Mouse (Mus musculus): ENCODE results near the gene Pidd1. TPM values are rescaled to one million over a fixed set of nuclear protein-coding genes. Genes with fewer than 3 reads are reported as not detected.

The Pidd1 gene
- polyA plus RNA-seq, 1 experiment from 2014 or later = 11.5 TPM

DNA sequence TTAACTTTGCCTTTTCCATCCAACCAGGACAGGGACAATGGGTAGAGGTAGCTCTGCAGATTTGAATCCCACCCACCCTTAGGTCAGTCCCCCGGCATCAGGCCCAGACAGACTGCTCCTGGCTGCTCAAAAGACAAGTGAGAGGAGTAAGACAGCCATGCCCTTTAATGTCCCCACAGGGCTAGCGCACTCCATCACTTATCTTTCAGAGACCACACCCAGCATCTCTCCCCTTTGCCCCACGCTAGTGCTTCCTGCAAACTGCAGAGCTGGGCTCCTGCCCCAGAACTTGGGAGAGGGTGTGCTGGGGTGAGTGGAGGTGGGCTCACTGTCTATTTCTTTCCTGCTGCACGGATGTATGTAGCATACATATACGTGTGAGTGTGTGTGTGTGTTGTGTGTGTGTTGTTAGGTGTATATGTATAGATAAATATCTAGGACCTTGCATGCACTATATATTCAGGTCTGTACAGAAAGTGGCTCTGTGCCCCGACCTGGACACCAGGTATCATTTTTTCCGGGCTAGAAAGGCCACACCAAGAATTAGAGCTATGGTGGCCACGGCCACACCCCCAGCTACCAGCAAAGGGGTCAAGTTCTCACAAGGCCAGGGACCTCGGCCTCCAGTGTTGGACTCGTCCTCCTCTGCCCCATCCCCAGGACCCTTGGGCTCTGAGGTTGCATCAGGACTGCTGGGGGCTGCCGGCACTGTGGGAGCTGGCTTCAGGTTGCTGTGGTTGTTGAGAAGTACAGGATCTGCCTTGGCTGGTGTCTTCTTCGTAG lies 16.7 kb downstream of the Pidd1 start:
- Histone ChIP-seq H3K27ac (ENCODE audit: low read depth) (no peak overlapping the region), H3K9ac (ENCODE audit: low read length) (no peak overlapping the region), H3K27me3 (replicated peaks; ENCODE audit: control insufficient read depth, insufficient read depth, low read length) (no peaks in the 10 kb centered on the region), H3K4me2 (ENCODE audit: low read length) (no peak overlapping the region), H3K36me3 (ENCODE audit: control insufficient read depth, insufficient read depth, low read length) (peaks cover 19% of the 10 kb centered on the region), H3K9me3 (ENCODE audit: control insufficient read depth, low read length) (no peaks in the 10 kb centered on the region), H3K4me3 (ENCODE audit: low read depth, low read length) (no peak overlapping the region), H3K4me1 (replicated peaks; ENCODE audit: control insufficient read depth, insufficient read depth, low read length) (peaks cover 3% of the 10 kb centered on the region; the same call in 1 of the 2 replicates)
- WGBS = 79% methylated on average over 12 of the region's 12 CpGs
- ATAC-seq (replicated peaks; ENCODE audit: low FRiP score, low TSS enrichment, low read depth) (no peak), DNase-seq (ENCODE audit: low spot score) (no peak)

GRCm38 (mm10) chr7:141423811-141424210 lies 20.0 kb downstream of the Pidd1 start:
- H3K36me3 ChIP-seq (ENCODE audit: control insufficient read depth, insufficient read depth, low read length) = no peaks in the 10 kb centered on the region
- no peak overlapping the region for H3K4me2 ChIP-seq (ENCODE audit: low read length)
- ATAC-seq (replicated peaks; ENCODE audit: low FRiP score, low TSS enrichment, low read depth) (no peak), DNase-seq (ENCODE audit: low spot score) (no peak)
- no peaks in the 10 kb centered on the region for H3K4me1 ChIP-seq (replicated peaks; ENCODE audit: control insufficient read depth, insufficient read depth, low read length)
- H3K4me3 ChIP-seq (ENCODE audit: low read depth, low read length) = no peak overlapping the region
- no peak overlapping the region for H3K9ac ChIP-seq (ENCODE audit: low read length)
- H3K27ac ChIP-seq (ENCODE audit: low read depth) = no peak overlapping the region
- H3K27me3 ChIP-seq (replicated peaks; ENCODE audit: control insufficient read depth, insufficient read depth, low read length) = no peaks in the 10 kb centered on the region
- H3K9me3 ChIP-seq (ENCODE audit: control insufficient read depth, low read length) = no peaks in the 10 kb centered on the region
- WGBS = 72% methylated on average over 4 of the region's 4 CpGs

DNA sequence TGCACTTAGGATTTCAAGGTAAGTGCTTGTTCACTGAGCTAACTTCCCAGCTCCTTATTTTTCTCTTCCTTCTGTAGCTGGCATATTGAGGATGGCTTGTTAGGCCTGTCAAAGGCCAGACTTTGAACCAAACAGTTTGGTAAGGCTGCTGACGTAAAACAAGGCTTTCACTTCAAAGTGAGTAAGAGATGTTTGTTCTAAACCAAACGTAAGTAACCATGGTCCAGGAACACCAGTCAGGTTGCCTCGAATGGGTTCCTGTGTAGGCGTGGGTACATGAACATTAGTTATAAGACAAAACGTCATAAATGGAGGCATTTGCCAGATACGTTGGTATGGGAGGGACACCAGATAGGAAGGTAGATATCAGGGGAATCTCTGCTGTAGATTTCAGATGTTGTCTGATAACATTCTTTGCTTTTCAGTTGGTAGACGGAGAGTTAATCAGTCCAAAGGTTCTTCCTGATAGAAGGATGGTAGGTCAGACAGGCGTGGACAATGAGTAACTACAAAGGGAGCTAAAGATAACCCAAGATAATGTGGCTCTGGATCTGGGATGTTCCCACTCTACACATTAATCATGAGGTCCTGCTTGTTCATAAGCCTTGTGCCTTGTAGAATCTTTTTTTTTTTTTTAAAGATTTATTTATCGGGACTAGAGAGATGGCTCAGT lies 23.7 kb downstream of the Pidd1 start:
- H3K36me3 ChIP-seq (ENCODE audit: control insufficient read depth, insufficient read depth, low read length) = no peaks in the 10 kb centered on the region
- 68% methylated on average over 9 of the region's 9 CpGs for WGBS
- H3K4me1 ChIP-seq (replicated peaks; ENCODE audit: control insufficient read depth, insufficient read depth, low read length) = no peaks in the 10 kb centered on the region
- H3K4me3 ChIP-seq (ENCODE audit: low read depth, low read length) = no peak overlapping the region
- H3K9me3 ChIP-seq (ENCODE audit: control insufficient read depth, low read length) = no peaks in the 10 kb centered on the region
- no peaks in the 10 kb centered on the region for H3K27me3 ChIP-seq (replicated peaks; ENCODE audit: control insufficient read depth, insufficient read depth, low read length)
- H3K4me2 ChIP-seq (ENCODE audit: low read length) = no peak overlapping the region
- ATAC-seq (replicated peaks; ENCODE audit: low FRiP score, low TSS enrichment, low read depth) (no peak), DNase-seq (ENCODE audit: low spot score) (no peak)
- H3K9ac ChIP-seq (ENCODE audit: low read length) = no peak overlapping the region
- H3K27ac ChIP-seq (ENCODE audit: low read depth) = no peak overlapping the region

DNA sequence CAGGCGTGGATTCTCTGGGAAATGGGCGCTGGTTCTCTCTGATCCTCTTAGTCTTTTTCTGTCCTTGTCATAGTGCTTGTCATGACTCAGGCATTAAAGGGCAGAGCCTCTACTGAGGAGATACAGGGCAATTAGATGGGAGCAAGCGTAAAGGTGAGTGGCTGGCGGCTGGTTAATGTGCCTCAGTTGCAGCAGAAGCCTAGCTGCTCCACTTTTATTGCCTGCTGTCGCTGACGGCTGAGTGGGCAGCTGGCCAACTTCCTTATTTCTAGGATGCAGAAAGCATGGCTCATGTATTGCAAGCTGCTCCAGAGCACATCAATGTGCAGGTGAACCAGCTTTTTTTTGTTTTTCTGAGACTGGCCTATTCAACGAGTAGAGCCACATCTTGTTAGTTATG lies 24.9 kb downstream of the Pidd1 start:
- no peak for ATAC-seq (replicated peaks; ENCODE audit: low FRiP score, low TSS enrichment, low read depth)
- H3K9ac ChIP-seq (ENCODE audit: low read length) = no peak overlapping the region
- H3K27ac ChIP-seq (ENCODE audit: low read depth) = no peak overlapping the region

DNA sequence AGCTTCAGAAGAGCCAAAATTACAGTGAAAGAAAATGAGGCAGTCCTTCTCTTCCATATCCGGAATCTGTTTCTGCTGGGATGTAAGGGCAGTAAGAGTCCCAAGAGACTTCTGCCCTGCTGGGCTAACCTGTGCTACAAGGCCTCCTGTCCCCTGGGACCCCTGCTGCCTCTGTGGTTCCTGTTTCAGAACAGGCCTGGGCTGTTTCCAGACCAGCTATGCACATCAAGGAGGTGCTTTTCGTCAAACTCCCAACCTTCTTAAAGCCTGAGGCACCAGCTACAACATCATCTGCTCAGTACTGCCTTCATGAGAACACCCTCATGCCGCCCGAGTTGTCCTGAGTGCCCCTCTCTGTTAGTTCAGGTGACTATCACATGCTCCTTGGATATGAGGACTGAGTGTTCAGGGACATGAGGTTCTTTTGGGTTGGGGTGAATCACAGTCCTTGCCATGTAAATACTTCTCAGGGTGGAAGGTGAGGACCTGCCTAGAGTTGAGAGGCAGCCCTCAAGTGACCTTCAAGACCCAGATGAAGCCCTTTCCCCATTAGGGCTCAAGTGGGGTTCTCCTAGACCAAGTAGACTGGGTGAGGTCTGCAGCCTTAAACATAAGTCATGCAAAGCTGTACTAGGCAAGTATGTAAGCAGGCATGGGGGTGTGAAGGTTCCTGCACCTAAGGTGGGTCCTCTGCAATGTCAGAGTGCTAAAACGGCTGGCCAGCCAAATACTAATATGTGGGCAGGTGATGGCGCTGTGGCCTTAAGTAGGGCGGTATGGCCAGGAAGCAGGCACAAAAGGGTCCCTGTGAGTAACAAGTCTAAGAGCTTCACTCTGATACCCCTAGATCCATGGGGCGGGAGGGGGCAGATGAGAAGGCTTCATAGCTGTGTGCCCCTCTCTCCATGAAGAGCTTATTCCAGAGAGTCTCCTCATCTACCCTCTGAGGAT lies 25.8 kb downstream of the Pidd1 start:
- H3K27ac ChIP-seq (ENCODE audit: low read depth) = no peak overlapping the region
- WGBS = 68% methylated on average over 8 of the region's 8 CpGs
- ATAC-seq (replicated peaks; ENCODE audit: low FRiP score, low TSS enrichment, low read depth) (no peak), DNase-seq (ENCODE audit: low spot score) (no peak)
- H3K4me1 ChIP-seq (replicated peaks; ENCODE audit: control insufficient read depth, insufficient read depth, low read length) = peaks cover 5% of the 10 kb centered on the region; the same call in 1 of the 2 replicates
- H3K27me3 ChIP-seq (replicated peaks; ENCODE audit: control insufficient read depth, insufficient read depth, low read length) = no peaks in the 10 kb centered on the region
- H3K4me3 ChIP-seq (ENCODE audit: low read depth, low read length) = no peak overlapping the region
- no peak overlapping the region for H3K9ac ChIP-seq (ENCODE audit: low read length)
- no peaks in the 10 kb centered on the region for H3K9me3 ChIP-seq (ENCODE audit: control insufficient read depth, low read length)
- no peaks in the 10 kb centered on the region for H3K36me3 ChIP-seq (ENCODE audit: control insufficient read depth, insufficient read depth, low read length)
- no peak overlapping the region for H3K4me2 ChIP-seq (ENCODE audit: low read length)

More for the DNA sequence above, 24.9 kb downstream of the Pidd1 start:
- Histone ChIP-seq H3K27me3 (replicated peaks; ENCODE audit: control insufficient read depth, insufficient read depth, low read length) (no peaks in the 10 kb centered on the region), H3K4me1 (replicated peaks; ENCODE audit: control insufficient read depth, insufficient read depth, low read length) (0 out of 2 replicates have a peak, but pooled peaks cover 3% of the 10 kb centered on the region), H3K4me3 (ENCODE audit: low read depth, low read length) (no peak overlapping the region), H3K9me3 (ENCODE audit: control insufficient read depth, low read length) (no peaks in the 10 kb centered on the region), H3K36me3 (ENCODE audit: control insufficient read depth, insufficient read depth, low read length) (no peaks in the 10 kb centered on the region), H3K4me2 (ENCODE audit: low read length) (no peak overlapping the region)
- WGBS = 59% methylated on average over 7 of the region's 7 CpGs
- peak; percentile 63 for DNase-seq (ENCODE audit: low spot score)

GRCm38 (mm10) chr7:141416144-141416841 lies 27.5 kb downstream of the Pidd1 start:
- H3K27ac ChIP-seq (ENCODE audit: low read depth) = no peak overlapping the region
- WGBS = 81% methylated on average over 6 of the region's 6 CpGs
- ATAC-seq (replicated peaks; ENCODE audit: low FRiP score, low TSS enrichment, low read depth) = no peak
- no peak overlapping the region for H3K4me3 ChIP-seq (ENCODE audit: low read depth, low read length)
- H3K27me3 ChIP-seq (replicated peaks; ENCODE audit: control insufficient read depth, insufficient read depth, low read length) = no peaks in the 10 kb centered on the region
- no peaks in the 10 kb centered on the region for H3K9me3 ChIP-seq (ENCODE audit: control insufficient read depth, low read length)
- no peak overlapping the region for H3K9ac ChIP-seq (ENCODE audit: low read length)
- H3K4me2 ChIP-seq (ENCODE audit: low read length) = no peak overlapping the region
- H3K4me1 ChIP-seq (replicated peaks; ENCODE audit: control insufficient read depth, insufficient read depth, low read length) = peaks cover 7% of the 10 kb centered on the region; the same call in 1 of the 2 replicates
- no peak for DNase-seq (ENCODE audit: low spot score)
- no peaks in the 10 kb centered on the region for H3K36me3 ChIP-seq (ENCODE audit: control insufficient read depth, insufficient read depth, low read length)

DNA sequence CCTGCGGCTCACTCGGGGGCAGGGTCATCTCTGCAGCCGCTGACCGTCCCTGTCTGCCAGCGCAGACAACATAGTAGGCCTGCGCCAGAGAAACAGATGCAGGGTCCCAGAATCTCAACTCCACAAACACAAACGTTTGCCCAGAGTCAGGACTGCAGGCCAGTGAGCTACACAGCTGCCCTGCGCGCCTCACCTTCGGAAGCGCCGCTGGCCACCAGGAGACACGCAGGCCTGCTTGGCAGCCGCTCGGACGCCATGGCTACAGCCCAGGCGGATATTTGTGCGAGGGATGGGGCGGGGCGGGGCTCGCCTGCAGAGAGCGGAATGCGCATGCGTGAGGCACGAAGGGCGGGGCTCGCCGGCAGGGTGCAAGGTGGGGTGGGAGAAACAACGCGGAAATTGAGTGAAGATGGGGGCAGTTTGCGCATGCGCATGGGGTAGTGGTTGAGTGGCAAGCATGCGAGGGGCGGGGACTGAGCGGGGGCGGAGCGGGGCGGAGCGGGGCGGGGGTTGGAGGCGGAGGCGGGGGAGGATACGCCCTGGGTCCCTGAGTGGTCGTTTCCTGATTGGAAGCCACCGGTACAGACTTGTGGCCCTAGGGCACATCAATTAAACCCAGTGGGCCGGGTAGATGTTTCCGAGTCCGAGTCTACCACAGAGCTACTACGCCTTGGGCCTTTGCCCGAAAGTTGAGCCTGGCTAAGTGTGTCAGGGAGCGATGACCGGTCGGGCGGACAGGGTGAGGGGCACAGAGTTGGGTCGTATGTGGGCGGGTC lies 29.8 kb downstream of the Pidd1 start, which contains the start of gene Gatd1:
Gene Gatd1 (minus strand): TSS at position 328 of the 776 bp plus-strand sequence.
- peaks cover 9% of the 10 kb centered on the region; the same call in 1 of the 2 replicates for H3K4me1 ChIP-seq (replicated peaks; ENCODE audit: control insufficient read depth, insufficient read depth, low read length)
- peak within 1 kb of the TSS; percentile 43 for H3K27ac ChIP-seq (ENCODE audit: low read depth)
- H3K27me3 ChIP-seq (replicated peaks; ENCODE audit: control insufficient read depth, insufficient read depth, low read length) = no peaks in the 10 kb centered on the region
- H3K9ac ChIP-seq (ENCODE audit: low read length) = peak within 1 kb of the TSS; percentile 64
- no peaks in the 10 kb centered on the region for H3K9me3 ChIP-seq (ENCODE audit: control insufficient read depth, low read length)
- ATAC-seq (replicated peaks; ENCODE audit: low FRiP score, low TSS enrichment, low read depth) (peak; percentile 87), DNase-seq (ENCODE audit: low spot score) (peak; percentile 100)
- peak within 1 kb of the TSS; percentile 92 for H3K4me3 ChIP-seq (ENCODE audit: low read depth, low read length)
- H3K4me2 ChIP-seq (ENCODE audit: low read length) = peak within 1 kb of the TSS; percentile 74
- under 1% methylated on average over 47 of the region's 56 CpGs for WGBS
- peaks cover 18% of the 10 kb centered on the region for H3K36me3 ChIP-seq (ENCODE audit: control insufficient read depth, insufficient read depth, low read length)
